Mouse (Mus musculus) stomach, embryonic 14.5 days (tissue): Measurements from ENCODE around the gene Hspa2. TPM values are rescaled to one million over a fixed set of nuclear protein-coding genes. Genes with fewer than 3 reads are reported as not detected.

Experiments used
- ATAC-seq: fragments of 200-750 bp; cut with Nextera tagmentation; 2 replicates; pipeline ENCODE4 v1.8.0; 2017; ENCODE audit warnings: low read depth, moderate TSS enrichment; ENCODE audit not compliant: insufficient number of reproducible peaks, insufficient read depth, low FRiP score
- H3K27ac ChIP-seq: fragments of 300-500 bp; sonication (generic); 2 replicates; pipeline ENCODE4 v1.5.1; 2014; ENCODE audit warnings: mild to moderate bottlenecking, low read length, moderate library complexity, mixed read lengths
- H3K27me3 ChIP-seq: fragments of 300-500 bp; sonication (generic); 2 replicates; pipeline ENCODE4 v1.6.1; 2014; ENCODE audit warnings: low read length, control low read depth, mixed read lengths; ENCODE audit not compliant: control insufficient read depth, insufficient read depth
- H3K36me3 ChIP-seq: fragments of 300-500 bp; sonication (generic); 2 replicates; pipeline ENCODE4 v1.6.1; 2014; ENCODE audit warnings: mild to moderate bottlenecking, control low read depth, low read length, moderate library complexity, mixed read lengths; ENCODE audit not compliant: control insufficient read depth, insufficient read depth
- H3K4me1 ChIP-seq: fragments of 300-500 bp; sonication (generic); 2 replicates; pipeline ENCODE4 v1.6.1; 2014; ENCODE audit warnings: low read length, control low read depth, mixed read lengths; ENCODE audit not compliant: control insufficient read depth, insufficient read depth
- H3K4me2 ChIP-seq: fragments of 300-500 bp; sonication (generic); replicated peaks from 2 replicates; pipeline ENCODE4 v1.6.1; 2014; ENCODE audit warnings: low read depth, low read length, control low read depth
- H3K4me3 ChIP-seq: fragments of 300-500 bp; sonication (generic); 2 replicates; pipeline ENCODE4 v1.5.1; 2014; ENCODE audit warnings: low read depth, low read length, control low read depth
- H3K9ac ChIP-seq: fragments of 300-500 bp; sonication (generic); replicated peaks from 2 replicates; pipeline ENCODE4 v1.6.1; 2014; ENCODE audit warnings: low read depth, mild to moderate bottlenecking, control low read depth, low read length, moderate library complexity, mixed read lengths
- H3K9me3 ChIP-seq: fragments of 300-500 bp; sonication (generic); 2 replicates; pipeline ENCODE4 v1.6.1; 2016; ENCODE audit warnings: low read depth, low read length, control low read depth; ENCODE audit not compliant: control insufficient read depth
- WGBS: fragments of 180-500 bp; shearing (Covaris S2); extraction: QIAGEN DNeasy Blood & Tissue Kit; methylation state at CpG from one replicate; pipeline ENCODE4 v1.1.7; 2014; 5-methylcytosine and 5-hydroxymethylcytosine counted together
- polyA plus RNA-seq: library from polyadenylated mRNA; unstranded; fragments of >200 nt; fragmentation: Nextera tagmentation; extraction: Ambion mirVana; gene quantifications from 2 replicates; pipeline ENCODE4 v1.2.1, GENCODE M21; 2014

Hspa2 gene
- polyA plus RNA-seq, 1 experiment from 2014 or later = 9.5 TPM

DNA sequence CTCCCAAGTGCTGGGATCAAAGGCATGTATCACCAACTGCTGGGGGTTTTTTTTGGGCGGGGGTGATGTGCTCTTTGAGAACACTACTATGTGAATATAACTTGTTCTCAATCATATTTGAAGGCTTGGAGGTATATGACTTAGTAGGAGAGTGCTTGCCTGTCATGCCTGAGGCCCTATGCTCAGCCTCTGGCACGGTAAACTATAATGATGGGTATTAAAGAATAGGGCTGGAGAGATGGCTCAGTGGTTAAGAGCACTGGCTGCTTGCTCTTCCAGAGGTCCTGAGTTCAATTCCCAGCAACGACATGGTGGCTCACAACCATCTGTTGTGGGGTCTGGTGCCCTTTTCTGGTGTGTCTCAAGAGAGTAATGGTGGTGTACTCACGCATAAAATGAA lies 29.1 kb upstream of the Hspa2 start:
- Histone ChIP-seq H3K4me3 (no peak overlapping the region), H3K4me1 (peaks cover 18% of the 10 kb centered on the region; the same call in 1 of the 2 replicates), H3K4me2 (no peak overlapping the region), H3K27me3 (no peaks in the 10 kb centered on the region), H3K27ac (no peak overlapping the region), H3K36me3 (0 out of 2 replicates have a peak, but pooled peaks cover 4% of the 10 kb centered on the region), H3K9me3 (no peaks in the 10 kb centered on the region), H3K9ac (no peak overlapping the region)
- no peak for ATAC-seq
- WGBS = 77% methylated on average over 4 of the region's 4 CpGs

DNA sequence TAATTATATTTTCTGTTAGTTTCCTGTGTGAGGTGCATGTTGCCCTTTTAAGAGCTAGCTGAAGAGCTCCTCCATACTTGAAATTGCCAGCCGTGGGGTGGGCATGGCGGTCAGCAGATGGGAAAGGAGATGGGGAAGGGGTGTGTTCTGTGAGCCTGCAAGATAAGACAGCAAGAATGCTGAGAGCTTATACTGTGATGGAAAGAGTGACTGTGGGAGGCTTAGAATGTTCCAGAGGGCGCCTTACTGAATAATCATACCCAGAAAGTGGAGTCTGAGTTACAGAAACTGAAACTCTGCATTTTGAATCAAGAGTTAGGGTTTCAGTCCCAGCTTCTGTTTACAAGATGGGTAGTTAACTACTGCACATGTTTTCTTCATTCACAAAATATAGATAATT lies 28.5 kb upstream of the Hspa2 start:
- no peaks in the 10 kb centered on the region for H3K27me3 ChIP-seq
- H3K9me3 ChIP-seq = no peaks in the 10 kb centered on the region
- no peak overlapping the region for H3K4me2 ChIP-seq
- 0 out of 2 replicates have a peak, but pooled peaks cover 4% of the 10 kb centered on the region for H3K36me3 ChIP-seq
- no peak overlapping the region for H3K4me3 ChIP-seq
- no peak overlapping the region for H3K9ac ChIP-seq
- ATAC-seq = no peak
- WGBS = 78% methylated on average over 3 of the region's 3 CpGs
- H3K27ac ChIP-seq = no peak overlapping the region
- H3K4me1 ChIP-seq = peaks cover 18% of the 10 kb centered on the region; the same call in 1 of the 2 replicates

DNA sequence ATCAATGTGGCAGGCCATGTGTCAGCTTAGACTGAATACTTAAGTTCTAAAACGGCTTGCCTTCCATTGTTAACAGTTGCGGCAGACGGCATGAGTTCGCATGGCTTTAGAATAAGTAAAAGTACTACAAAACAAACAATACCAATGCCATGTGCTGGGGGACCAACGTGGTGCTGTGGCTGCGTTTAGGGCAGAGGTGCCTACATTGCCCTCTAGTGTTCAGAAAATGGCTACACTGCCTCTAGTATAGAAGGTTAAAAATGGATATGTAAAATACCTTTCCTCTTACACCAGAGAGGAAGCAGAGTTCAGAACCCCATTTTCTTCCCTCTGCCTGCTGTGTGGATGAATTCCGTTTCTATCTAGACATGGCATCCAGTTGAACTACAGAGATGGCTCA lies 27.3 kb upstream of the Hspa2 start:
- WGBS = 51% methylated on average over 7 of the region's 7 CpGs
- no peak for ATAC-seq
- Histone ChIP-seq H3K36me3 (0 out of 2 replicates have a peak, but pooled peaks cover 4% of the 10 kb centered on the region), H3K9ac (no peak overlapping the region), H3K4me1 (peaks cover 18% of the 10 kb centered on the region; the same call in 1 of the 2 replicates), H3K9me3 (no peaks in the 10 kb centered on the region), H3K4me3 (no peak overlapping the region), H3K27ac (no peak overlapping the region), H3K27me3 (no peaks in the 10 kb centered on the region), H3K4me2 (no peak overlapping the region)

DNA sequence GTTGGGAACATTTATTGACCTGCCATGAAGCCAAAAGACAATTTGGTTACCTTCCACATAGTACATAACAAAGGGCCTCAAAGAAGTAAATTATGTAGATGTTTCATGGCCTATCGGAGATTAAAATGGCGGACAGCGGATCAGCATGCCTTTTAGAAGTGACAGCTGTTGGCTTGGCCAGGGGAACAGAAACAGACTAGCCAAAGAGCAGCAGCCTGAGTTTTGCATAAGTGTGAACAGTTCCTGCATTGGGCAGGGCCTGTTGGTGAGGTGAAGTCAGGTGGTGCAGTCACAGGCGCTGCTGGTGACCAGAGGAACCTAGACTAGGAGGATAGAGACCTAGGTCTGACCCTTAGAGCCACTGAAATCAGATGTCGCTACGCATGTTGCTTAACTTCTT lies 26.9 kb upstream of the Hspa2 start:
- WGBS = 94% methylated on average over 6 of the region's 6 CpGs
- Histone ChIP-seq H3K4me3 (no peak overlapping the region), H3K9ac (no peak overlapping the region)

DNA sequence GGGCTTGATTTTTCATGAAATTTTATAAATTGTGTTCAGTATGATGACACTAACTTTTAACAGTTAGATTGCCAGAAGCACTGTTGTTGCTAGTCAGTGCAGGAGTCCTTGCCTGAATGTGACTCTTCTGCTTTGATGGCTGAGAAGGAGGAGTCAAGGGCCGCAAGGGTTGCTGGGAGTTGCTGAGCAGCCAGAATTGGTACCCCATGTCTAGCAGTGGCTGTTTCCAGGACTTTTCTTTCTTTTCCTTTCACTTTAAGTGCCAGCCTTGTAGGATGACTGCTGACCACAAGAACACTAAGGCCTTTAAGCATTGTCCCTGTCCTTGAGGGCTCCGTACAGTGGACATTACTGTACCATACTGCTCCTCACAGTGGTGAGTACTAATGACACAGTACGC lies 26.2 kb upstream of the Hspa2 start:
- Histone ChIP-seq H3K4me2 (no peak overlapping the region), H3K4me3 (no peak overlapping the region), H3K27ac (no peak overlapping the region), H3K4me1 (peaks cover 9% of the 10 kb centered on the region; the same call in 1 of the 2 replicates), H3K36me3 (0 out of 2 replicates have a peak, but pooled peaks cover 4% of the 10 kb centered on the region), H3K9ac (no peak overlapping the region), H3K9me3 (no peaks in the 10 kb centered on the region), H3K27me3 (no peaks in the 10 kb centered on the region)
- 94% methylated on average over 3 of the region's 3 CpGs for WGBS
- ATAC-seq = no peak

More for the DNA sequence above, 26.9 kb upstream of the Hspa2 start:
- no peak overlapping the region for H3K4me2 ChIP-seq
- 0 out of 2 replicates have a peak, but pooled peaks cover 4% of the 10 kb centered on the region for H3K36me3 ChIP-seq
- H3K9me3 ChIP-seq = no peaks in the 10 kb centered on the region
- no peak overlapping the region for H3K27ac ChIP-seq
- no peaks in the 10 kb centered on the region for H3K27me3 ChIP-seq
- ATAC-seq = no peak
- H3K4me1 ChIP-seq = peaks cover 15% of the 10 kb centered on the region; the same call in 1 of the 2 replicates

DNA sequence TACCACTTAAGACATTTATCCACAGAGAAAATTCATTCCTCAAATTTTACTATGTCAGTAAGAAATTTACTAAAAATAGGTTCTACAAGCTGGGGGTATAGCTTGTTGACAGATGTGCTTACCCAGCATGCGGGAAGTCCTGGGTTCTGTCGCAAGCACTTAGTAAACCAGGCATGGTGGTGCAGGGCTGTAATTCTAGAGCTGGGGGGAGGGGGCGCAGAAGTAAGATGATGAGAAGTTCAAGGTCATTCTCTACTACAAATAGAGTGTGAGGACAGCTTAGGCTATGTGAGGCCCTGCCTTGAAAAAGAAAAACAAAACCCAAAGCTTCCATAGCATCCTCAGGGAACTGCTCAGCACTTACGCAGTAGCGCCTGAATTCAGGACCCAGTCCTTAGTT lies 25.4 kb upstream of the Hspa2 start:
- 76% methylated on average over 5 of the region's 5 CpGs for WGBS
- Histone ChIP-seq H3K9me3 (no peaks in the 10 kb centered on the region), H3K36me3 (0 out of 2 replicates have a peak, but pooled peaks cover 4% of the 10 kb centered on the region), H3K27me3 (no peaks in the 10 kb centered on the region), H3K27ac (no peak overlapping the region), H3K4me3 (no peak overlapping the region), H3K9ac (no peak overlapping the region), H3K4me1 (0 out of 2 replicates have a peak, but pooled peaks cover 5% of the 10 kb centered on the region), H3K4me2 (no peak overlapping the region)
- no peak for ATAC-seq

DNA sequence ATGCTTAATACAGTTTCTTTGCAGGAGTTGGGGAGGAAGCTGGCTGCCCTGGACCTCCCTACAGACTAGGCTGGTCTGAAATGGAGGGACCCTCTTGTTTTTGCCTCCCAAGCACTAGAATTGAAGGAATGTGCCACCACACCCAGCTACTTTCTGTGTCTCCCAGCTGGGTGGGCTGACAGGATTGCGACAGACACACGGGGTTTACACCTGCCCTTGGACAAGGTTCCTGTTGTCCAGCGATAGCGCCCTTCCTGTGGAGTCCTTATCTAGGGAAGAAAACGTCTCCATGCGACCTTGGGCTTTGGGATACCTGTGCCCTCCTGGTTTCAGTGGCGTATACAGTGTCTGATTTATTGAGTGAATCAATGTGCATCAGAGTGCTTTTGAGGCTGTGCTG lies 23.8 kb upstream of the Hspa2 start:
- H3K27me3 ChIP-seq = no peaks in the 10 kb centered on the region
- peaks cover 5% of the 10 kb centered on the region; the same call in 1 of the 2 replicates for H3K36me3 ChIP-seq
- no peak overlapping the region for H3K27ac ChIP-seq
- 70% methylated on average over 7 of the region's 7 CpGs for WGBS
- H3K4me2 ChIP-seq = no peak overlapping the region
- no peaks in the 10 kb centered on the region for H3K4me1 ChIP-seq
- H3K4me3 ChIP-seq = no peak overlapping the region
- no peak for ATAC-seq
- H3K9ac ChIP-seq = no peak overlapping the region
- no peaks in the 10 kb centered on the region for H3K9me3 ChIP-seq

DNA sequence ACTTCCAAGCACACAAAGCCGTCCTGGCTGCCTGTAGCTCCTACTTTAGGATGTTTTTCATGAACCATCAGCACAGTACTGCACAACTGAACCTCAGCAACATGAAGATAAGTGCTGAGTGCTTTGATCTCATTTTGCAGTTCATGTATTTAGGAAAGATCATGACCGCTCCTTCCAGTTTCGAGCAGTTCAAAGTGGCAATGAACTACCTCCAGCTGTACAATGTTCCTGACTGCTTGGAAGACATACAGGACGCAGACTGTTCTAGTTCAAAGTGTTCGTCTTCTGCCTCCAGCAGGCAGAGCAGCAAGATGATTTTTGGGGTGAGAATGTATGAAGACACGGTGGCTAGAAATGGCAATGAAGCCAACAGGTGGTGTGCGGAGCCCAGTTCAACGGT lies 18.6 kb upstream of the Hspa2 start:
- 91% methylated on average over 8 of the region's 8 CpGs for WGBS
- no peak overlapping the region for H3K4me2 ChIP-seq
- no peaks in the 10 kb centered on the region for H3K27me3 ChIP-seq
- H3K27ac ChIP-seq = no peak overlapping the region
- ATAC-seq = no peak
- no peak overlapping the region for H3K9ac ChIP-seq
- H3K4me3 ChIP-seq = no peak overlapping the region
- H3K9me3 ChIP-seq = no peaks in the 10 kb centered on the region
- peaks cover 27% of the 10 kb centered on the region for H3K36me3 ChIP-seq
- H3K4me1 ChIP-seq = no peaks in the 10 kb centered on the region

DNA sequence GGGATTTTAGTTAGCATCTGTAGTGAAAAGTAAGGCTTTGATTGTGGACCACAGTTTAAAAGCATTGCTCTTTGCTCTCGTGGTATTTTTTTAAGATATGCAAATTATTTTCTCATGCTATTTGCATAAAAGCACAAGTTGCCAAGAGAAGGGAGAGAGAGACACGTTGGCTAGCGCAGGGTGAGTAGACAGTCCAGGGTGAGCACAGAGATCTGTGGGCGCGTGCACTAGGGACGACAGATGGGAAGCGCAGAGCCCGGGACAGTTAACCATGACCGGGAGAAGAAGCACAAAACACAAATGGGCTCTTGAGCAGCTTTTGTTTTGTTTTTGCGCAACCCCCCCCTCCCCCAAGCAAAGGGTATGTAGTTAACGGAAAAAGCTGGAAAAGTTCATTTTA lies 15.2 kb upstream of the Hspa2 start:
- peaks cover 29% of the 10 kb centered on the region for H3K36me3 ChIP-seq
- 85% methylated on average over 11 of the region's 11 CpGs for WGBS

More for the DNA sequence above, 15.2 kb upstream of the Hspa2 start:
- H3K4me2 ChIP-seq = no peak overlapping the region
- ATAC-seq = no peak
- no peaks in the 10 kb centered on the region for H3K27me3 ChIP-seq
- H3K27ac ChIP-seq = no peak overlapping the region
- no peaks in the 10 kb centered on the region for H3K9me3 ChIP-seq
- no peak overlapping the region for H3K4me3 ChIP-seq
- H3K9ac ChIP-seq = no peak overlapping the region
- no peaks in the 10 kb centered on the region for H3K4me1 ChIP-seq
